Comparison of ENCODE assay signal across 27 mouse cellular contexts in genomic region chr2:149865914-149866435, GRCm38 (mm10). TPM values are rescaled to one million over a fixed set of nuclear protein-coding genes. Genes with fewer than 3 reads are reported as not detected.
"Had no signal": no experiment of that assay in that cellular context is flagged by ENCODE, and none has a peak within 500 bp of the region (broad histone marks: within the 10 kb centered on the region; RNA-seq: fewer than 3 reads in every experiment).

No protein-coding gene starts in this region.

- H3K4me1 ChIP-seq: heart, embryonic 10.5 days; heart, embryonic 12.5 days; hindbrain, embryonic 10.5 days; hindbrain, embryonic 12.5 days; intestine, embryonic 15.5 days; limb, embryonic 10.5 days; limb, embryonic 12.5 days; liver, embryonic 13.5 days; liver, embryonic 15.5 days had no signal

- H3K9me3 ChIP-seq: heart, embryonic 10.5 days; heart, embryonic 12.5 days; hindbrain, embryonic 10.5 days; hindbrain, embryonic 12.5 days; intestine, embryonic 15.5 days; limb, embryonic 10.5 days; limb, embryonic 12.5 days; liver, embryonic 13.5 days; liver, embryonic 15.5 days had no signal

- DNase-seq: gastrocnemius, postnatal 14 days; heart, adult 2 months; heart, postnatal 10 days; heart, postnatal 4 days; kidney, adult 18-20 months; kidney, adult 8-10 months; kidney, postnatal 10 days; kidney, postnatal 25 days; kidney, postnatal 4 days; liver; liver, embryonic 13.5 days had no signal

- H3K27ac ChIP-seq: heart, adult 2 months; heart, embryonic 10.5 days; hindbrain, embryonic 10.5 days; hindbrain, embryonic 12.5 days; hindbrain, embryonic 14.5 days; intestine, embryonic 15.5 days; layer of hippocampus, adult 2 months; left cerebral cortex, adult 2 months; limb, embryonic 10.5 days; limb, embryonic 12.5 days; liver, embryonic 13.5 days; liver, embryonic 15.5 days had no signal

- H3K4me3 ChIP-seq: heart, adult 2 months; heart, embryonic 10.5 days; heart, embryonic 12.5 days; hindbrain, embryonic 10.5 days; hindbrain, embryonic 12.5 days; intestine, embryonic 15.5 days; layer of hippocampus, adult 2 months; left cerebral cortex, adult 2 months; limb, embryonic 10.5 days; limb, embryonic 12.5 days; liver, embryonic 13.5 days; liver, embryonic 15.5 days had no signal

- H3K36me3 ChIP-seq: heart, embryonic 10.5 days; heart, embryonic 12.5 days; hindbrain, embryonic 10.5 days; hindbrain, embryonic 12.5 days; intestine, embryonic 15.5 days; limb, embryonic 10.5 days; limb, embryonic 12.5 days; liver, embryonic 13.5 days; liver, embryonic 15.5 days had no signal

- H3K9ac ChIP-seq: heart, embryonic 12.5 days; hindbrain, embryonic 12.5 days; hindbrain, embryonic 14.5 days; intestine, embryonic 15.5 days; limb, embryonic 12.5 days; liver, embryonic 13.5 days; liver, embryonic 15.5 days had no signal

RNA-seq across cellular contexts. Expression of gene C530025M09Rik, which starts 35.0 kb away (rescaled TPM):
- total RNA-seq: gastrocnemius, adult 18-20 months; gastrocnemius, adult 8-10 months; gastrocnemius, postnatal 14 days; gastrocnemius, postnatal 4 days; granulocyte monocyte progenitor cell, adult 5-6 weeks; heart, adult 2 months; heart, postnatal 10 days; heart, postnatal 25 days; heart, postnatal 4 days had no signal

RNA-seq across cellular contexts. Expression of gene Syndig1, which starts 37.0 kb away (rescaled TPM):
- total RNA-seq: gastrocnemius, adult 18-20 months; granulocyte monocyte progenitor cell, adult 5-6 weeks; heart, postnatal 25 days had no signal
